Mouse (Mus musculus): Measurements from ENCODE around the gene Lrmda.

Gene Lrmda

GRCm38 (mm10) chr14:22649985-22650984 is 630.8 kb downstream of the Lrmda start:
- no peak for DNase-seq (ENCODE audit: low spot score)

- no peak for DNase-seq (ENCODE audit: low spot score)
Observed at GRCm38 (mm10) chr14:22651131-22651952, 631.8 kb downstream of the Lrmda start.

DNA sequence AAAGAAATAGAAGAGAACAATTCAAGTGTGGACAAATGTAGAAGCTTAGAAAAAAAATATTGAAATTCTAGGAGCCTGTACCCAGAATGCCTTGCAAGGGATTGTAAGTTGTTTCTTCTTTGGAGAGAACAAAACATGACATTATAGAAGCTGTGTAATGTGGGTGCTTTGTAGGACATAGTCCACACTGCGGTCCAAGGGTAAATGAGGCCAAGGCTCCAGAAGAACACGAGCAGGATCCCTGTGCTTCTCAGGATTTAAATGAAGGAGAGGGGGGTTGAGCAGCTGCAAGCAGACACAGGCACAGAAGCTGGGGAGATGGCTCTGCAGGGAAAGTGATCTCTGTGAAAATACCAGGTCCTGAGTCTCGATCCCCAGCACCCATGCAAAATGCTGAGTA is 643.0 kb downstream of the Lrmda start:
- DNase-seq (ENCODE audit: low spot score) = no peak

- no peak for DNase-seq (ENCODE audit: low spot score)
Observed at GRCm38 (mm10) chr14:22666437-22666836, 646.9 kb downstream of the Lrmda start.

DNA sequence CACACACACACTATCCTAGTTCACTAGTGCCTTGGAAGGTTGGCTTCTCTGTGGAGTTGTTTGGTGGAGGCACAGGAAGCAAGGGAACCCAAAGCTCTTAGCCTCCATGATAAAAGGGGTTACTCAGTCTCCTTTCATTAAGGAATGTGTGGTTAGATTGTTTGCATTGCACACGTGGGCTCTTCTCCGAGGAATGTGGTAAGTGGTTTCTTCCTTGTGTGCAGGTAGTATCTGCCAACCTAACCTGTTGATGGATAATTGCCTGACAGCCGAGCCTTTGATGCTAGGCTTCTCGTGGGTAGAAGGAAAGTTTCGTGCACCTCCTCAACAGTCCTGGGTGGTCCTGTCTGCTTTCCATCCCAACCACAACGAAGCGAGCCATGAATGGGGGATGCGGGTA is 648.8 kb downstream of the Lrmda start:
- DNase-seq (ENCODE audit: low spot score) = no peak

DNA sequence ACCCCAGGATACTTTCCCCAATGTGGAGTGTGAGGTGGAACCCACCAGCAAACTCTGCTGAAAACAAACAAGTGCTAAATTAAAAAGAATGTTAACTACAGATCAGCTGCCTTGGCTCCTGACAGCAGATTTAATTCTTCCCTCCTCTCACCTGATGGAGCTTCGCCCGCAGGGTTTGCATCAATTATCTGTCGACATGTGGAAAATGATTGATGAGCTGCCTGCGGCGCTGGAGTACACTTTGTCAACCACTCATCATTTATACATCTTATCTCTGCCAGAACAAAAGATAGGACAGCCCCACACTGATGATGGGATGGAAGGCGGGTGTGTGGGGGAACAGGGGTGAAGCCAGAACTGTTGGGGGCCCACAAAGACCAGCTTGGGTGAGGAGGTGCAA is 649.2 kb downstream of the Lrmda start:
- no peak for DNase-seq (ENCODE audit: low spot score)

DNA sequence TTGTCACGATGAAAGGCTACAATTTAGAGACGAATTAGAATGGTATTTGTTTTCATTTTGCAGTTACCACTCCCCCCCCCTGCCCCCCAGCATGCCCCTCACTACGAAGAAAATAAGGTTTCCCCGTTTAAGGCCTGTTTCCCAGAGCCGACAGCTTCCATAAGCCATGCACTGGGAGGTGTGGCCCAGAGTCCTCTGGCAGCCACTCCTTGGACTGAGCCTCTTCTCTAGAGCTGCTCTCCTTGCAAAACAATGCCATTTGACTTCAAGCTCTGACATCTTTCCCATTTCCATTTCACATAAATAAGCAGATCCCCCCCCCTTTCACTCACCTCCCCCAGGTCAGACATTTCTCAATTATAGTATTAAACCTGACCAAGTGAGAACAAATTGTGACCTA is 654.1 kb downstream of the Lrmda start:
- no peak for DNase-seq (ENCODE audit: low spot score)

DNA sequence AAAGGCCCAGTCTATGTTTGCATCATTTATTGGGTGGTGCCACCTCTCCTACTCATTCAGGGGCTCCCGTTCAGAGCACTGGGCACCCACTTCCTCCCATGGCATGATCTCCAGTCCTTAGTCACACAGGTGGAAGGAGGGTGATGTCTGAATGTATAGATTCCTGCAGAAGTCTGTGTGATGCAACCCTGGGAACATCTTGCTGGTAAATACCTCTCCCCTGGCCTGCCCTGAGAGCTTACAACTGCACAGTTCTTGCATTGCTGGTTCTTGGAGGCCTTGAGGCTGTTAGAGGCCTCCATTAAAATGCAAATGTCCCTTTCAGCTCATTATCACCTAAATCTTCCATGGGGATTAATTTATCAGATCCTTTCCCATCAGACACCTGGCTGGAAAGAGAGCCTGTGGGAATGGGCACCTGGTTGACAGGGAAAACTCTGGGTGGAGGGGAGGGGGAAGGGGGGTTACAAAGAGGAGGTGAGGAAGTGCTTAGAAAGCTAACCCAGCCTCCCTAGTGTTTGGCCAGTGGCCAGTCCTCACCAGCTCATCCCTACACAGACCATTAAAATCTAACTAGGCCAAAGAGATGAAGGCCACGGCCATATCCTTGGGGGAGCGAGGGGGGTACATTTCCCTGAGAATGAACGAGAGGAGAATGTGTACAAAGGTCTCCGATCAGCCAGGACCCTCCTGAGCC is 659.6 kb downstream of the Lrmda start:
- DNase-seq (ENCODE audit: low spot score) = no peak

GRCm38 (mm10) chr14:22679705-22680643 is 660.5 kb downstream of the Lrmda start:
- DNase-seq (ENCODE audit: low spot score) = no peak

DNA sequence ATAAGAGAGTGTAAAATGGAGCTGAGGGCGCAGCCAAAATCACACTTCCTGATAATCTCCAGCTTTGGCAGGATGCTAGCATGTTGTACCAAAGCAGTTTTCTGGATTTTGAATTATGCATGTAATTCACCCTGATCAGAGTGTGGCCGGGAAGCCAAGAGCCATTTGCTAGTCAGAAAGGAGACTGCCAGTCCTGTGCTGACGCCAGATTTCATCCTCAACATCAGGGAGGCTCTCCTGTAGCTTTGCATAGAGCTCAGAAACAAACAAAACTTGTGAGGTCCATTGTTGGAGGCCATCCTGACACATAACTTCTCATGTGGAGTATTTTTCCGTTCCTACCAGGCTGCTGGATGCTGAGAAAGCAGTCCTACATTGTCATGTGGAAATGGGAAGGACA is 667.4 kb downstream of the Lrmda start:
- no peak for DNase-seq (ENCODE audit: low spot score)

DNA sequence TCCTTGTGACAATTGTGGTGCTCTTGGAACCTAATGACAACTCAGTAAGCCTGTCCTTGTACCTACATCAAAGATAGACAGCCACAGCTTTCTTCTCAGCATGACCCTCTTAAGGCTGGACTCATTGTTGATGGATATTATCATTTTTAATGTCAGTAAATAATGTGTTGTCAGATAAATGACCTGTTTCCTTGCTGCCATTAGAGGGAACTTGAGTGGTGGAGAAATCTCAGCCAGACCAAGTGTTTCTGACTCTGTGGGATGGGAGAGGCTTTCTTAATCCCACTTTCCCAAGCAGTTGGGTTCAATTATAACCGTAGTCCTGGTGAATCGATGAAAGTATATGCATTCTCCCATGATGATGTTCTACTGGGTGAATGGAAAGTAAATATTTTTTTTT is 668.9 kb downstream of the Lrmda start:
- no peak for DNase-seq (ENCODE audit: low spot score)

- DNase-seq (ENCODE audit: low spot score) = no peak
Observed at GRCm38 (mm10) chr14:22695448-22695847, 675.9 kb downstream of the Lrmda start.

DNA sequence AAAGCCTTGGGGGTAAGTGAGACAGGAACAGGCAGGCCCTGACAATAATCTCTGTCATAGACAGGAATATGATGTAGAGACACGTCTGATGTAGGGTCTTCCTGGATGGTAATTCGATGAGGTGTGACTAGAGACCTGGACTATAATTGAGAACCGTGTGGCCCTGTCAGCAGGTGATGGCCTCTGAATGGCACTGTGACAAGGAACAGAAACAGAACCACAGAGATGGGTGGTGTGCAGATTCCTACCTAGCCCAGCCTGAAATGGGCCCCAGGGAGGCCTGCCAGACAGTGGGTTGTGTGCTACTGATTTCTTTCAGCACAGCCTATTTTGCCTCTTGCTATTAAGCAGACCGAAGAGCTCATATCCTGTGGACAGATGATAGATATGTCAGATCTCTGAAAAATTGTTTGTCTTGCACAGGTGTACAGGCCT is 676.4 kb downstream of the Lrmda start:
- DNase-seq (ENCODE audit: low spot score) = no peak

- DNase-seq (ENCODE audit: low spot score) = no peak
Observed at GRCm38 (mm10) chr14:22700236-22700635, 680.7 kb downstream of the Lrmda start.

GRCm38 (mm10) chr14:22700690-22701089 is 681.2 kb downstream of the Lrmda start:
- DNase-seq (ENCODE audit: low spot score) = no peak

- DNase-seq (ENCODE audit: low spot score) = no peak
Observed at GRCm38 (mm10) chr14:22707958-22708701, 688.6 kb downstream of the Lrmda start.

GRCm38 (mm10) chr14:22710071-22710661 is 690.7 kb downstream of the Lrmda start:
- DNase-seq (ENCODE audit: low spot score) = no peak

DNA sequence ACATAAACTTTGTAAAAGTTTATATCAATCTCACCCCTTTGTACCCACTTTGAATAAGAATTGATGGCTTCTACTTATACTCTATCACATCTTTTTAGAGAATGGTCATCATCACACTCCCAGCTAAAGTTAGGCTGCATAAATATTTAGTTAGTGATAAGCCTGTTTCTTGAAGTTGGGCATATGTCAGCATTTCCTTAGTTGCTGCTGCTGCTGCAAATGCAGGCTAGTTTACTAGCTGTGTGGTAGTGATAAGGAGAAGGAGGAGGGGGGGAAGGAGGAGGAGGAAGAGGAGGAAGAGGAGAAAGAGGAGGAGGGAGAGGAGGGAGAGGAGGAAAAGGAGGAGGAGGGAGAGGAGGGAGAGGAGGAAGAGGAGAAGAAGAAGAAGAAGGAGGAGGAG is 692.9 kb downstream of the Lrmda start:
- no peak for DNase-seq (ENCODE audit: low spot score)

GRCm38 (mm10) chr14:22715581-22716378 is 696.3 kb downstream of the Lrmda start:
- no peak for DNase-seq (ENCODE audit: low spot score)
